Mouse (Mus musculus) cerebellum, postnatal 10 days (tissue): ENCODE data around the gene Rtn4rl2.

Experiments used
- DNase-seq, 2 experiments: peaks; one replicate each; pipeline ENCODE4 v3.0.0; 2021; ENCODE audit warnings: mixed read lengths in 2 of 2

The Rtn4rl2 gene

GRCm38 (mm10) chr2:84884611-84885010 lies 1.9 kb downstream of the Rtn4rl2 start:
- DNase-seq: peak in 1 of 2 experiments; percentile 4

DNA sequence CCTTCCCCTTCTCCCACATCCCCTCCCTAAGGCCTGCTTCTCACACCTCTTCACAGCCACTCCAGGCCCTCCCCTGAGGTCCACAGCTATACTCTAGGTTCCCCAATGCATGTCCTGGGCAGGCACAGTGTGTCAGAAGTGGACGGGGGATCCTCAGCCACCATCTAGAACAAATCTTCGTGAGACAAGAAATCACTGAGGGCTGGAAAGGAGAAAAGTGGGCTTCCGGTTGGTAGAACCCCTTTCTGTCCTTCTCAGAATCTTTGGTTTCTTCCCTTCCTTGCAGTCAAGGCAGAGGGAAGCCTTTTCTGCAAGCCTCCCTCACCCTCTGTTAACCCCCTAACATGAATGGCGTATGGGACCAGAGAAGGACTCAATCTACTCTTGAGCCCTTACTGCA lies 2.6 kb downstream of the Rtn4rl2 start:
- DNase-seq: no peak

DNA sequence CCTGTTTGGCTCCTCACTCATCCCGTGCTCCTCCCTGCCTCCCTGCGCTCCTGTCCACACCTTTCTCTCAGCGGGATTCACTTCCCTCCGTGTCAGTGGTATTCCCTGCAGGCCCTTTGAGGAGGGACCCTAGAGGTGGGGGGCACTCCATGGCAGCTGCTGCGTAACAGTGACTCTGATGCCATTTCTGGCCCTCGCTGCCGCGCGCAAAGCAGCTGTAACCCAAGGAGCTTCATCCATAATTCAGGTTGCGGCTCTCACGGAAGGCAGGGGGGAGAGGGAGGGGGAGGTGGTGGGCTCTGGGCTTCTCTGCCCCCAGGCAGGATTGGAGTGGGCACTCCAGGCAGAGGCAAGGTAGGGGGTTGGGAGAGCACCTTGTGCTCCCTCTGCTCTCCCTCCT lies 3.0 kb downstream of the Rtn4rl2 start:
- DNase-seq: peak in 1 of 2 experiments; percentile 4

- DNase-seq: peak in 1 of 2 experiments; percentile 1
Measured at GRCm38 (mm10) chr2:84883084-84883483, 3.4 kb downstream of the Rtn4rl2 start.

- DNase-seq: peak in 1 of 2 experiments; percentile 10
Measured at GRCm38 (mm10) chr2:84882606-84883005, 3.9 kb downstream of the Rtn4rl2 start.

GRCm38 (mm10) chr2:84880590-84880989 lies 5.9 kb downstream of the Rtn4rl2 start:
- no peak for DNase-seq

DNA sequence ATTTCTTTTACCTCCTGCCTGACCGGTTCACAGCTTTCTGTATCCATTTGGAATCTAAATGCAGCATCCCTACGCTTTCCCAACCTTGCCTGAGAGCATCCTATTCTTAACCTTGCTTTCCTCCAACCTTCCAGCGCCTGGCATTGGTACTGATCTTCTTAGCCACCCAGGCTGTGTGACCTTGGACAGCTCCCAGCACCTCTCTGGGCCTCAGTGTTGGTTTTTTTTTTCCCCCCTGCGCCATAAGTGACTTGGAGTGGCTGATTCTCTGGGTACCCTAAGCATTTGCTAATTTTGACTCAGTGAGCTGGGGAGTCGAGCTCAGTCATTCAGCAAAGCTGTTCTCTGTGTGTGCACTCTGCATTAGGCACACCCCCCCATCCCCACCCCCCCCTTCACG lies 10.7 kb downstream of the Rtn4rl2 start:
- no peak for DNase-seq

- DNase-seq: peak; percentile 74 to 77
Measured at GRCm38 (mm10) chr2:84872105-84872716, 14.3 kb downstream of the Rtn4rl2 start.

GRCm38 (mm10) chr2:84870623-84871160 lies 15.8 kb downstream of the Rtn4rl2 start:
- DNase-seq: peak; percentile 29 to 60

GRCm38 (mm10) chr2:84868977-84869376 lies 17.5 kb downstream of the Rtn4rl2 start:
- DNase-seq: peak in 1 of 2 experiments; percentile 25

DNA sequence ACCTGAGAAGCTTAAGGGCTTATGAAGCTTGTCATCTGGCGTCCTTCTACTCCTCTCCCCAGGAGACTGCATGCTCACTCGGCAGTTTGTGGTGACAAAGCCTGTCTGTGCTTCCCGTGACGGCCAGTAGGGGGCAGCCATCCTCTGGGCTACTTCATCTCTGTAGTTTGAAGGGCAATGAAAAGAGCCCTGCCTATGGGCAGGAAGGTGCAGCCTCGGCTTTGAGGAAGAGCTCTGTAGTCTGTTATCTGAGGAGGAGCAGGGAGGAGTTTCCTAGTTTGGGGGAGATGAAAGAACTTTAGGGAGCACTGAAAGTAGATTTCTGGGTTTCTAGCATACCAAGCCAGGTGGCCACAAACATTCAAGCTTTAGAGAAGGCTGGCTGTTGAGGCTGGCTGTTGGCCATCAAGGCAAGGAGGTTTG lies 18.0 kb downstream of the Rtn4rl2 start:
- peak; percentile 80 to 85 for DNase-seq

- peak; percentile 77 to 79 for DNase-seq
Measured at GRCm38 (mm10) chr2:84865616-84866571, 20.6 kb downstream of the Rtn4rl2 start.

DNA sequence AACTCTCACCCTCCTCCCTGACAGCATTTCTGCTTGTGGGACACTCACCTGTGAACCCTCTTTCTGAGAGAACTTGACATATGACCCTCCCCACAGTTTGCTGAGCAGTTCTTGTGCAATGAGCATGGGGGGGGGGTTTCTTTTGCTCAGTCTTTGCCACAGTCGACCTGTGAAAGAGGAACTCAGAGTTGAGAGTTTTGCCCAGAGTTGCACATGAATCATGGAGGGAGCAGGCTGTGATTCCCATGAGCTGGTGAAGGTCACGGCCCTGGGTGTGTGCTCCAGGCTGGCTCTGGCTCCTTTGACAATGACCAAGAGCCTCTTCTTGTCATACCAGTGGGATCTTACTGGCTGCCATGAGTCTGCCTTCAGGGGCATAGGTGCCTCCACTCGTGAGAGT lies 24.3 kb downstream of the Rtn4rl2 start:
- no peak for DNase-seq

DNA sequence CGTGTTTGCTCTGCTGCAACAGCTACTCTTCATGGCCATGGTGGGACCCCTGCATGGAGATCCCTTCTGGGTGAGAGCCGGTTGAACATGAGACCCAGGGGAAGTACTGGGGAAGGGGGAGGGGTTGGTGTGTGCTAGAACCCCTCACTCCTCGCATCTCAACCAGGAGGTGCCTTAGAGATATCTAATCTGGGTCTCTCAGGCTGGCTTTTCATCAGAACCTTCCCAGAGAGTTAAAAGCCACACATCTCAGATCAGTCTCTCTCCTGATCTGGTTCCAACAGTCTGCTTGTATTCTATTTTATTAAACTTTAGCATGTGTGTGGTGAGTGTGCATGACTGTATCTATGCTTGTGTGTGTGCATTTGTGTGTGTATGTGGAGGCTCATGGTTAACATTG lies 25.1 kb downstream of the Rtn4rl2 start:
- DNase-seq: no peak

DNA sequence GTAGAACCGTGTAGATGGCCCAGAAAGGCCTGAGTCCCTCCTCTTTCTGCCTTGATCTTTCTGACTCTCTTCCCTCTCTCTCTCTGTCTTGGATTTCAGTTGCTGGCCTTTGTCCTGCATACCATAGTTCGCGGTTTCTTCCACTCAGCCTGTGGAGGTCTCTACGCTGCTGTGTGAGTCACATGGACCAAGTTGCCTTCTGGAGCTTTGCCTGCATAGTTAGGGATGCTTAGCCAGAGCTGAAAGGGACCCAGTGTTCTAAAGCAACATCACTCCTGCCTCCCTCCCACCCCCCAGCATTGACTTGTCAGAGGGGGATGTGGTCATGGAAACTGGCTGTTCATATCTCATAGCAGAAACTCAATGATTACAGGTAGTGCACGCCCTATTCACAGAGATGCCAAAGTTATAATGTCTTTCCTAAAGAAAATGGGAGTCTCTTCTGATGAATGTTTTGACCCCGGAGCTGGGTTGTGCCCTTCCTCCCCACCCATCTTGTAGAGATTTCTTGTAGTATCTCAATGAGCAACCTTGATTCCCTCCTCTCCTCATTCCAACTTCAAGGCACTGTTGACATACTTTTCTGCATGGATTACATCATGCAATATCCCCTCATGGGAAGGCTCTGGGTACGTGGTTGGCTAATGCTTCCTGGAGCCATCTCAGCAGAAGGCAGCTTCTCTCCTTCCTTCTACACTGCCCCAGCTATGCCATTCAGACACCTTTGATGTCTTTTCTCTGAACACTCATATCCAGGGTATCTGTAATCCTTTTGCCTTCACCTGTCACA lies 26.3 kb downstream of the Rtn4rl2 start:
- DNase-seq: no peak

- DNase-seq: no peak
Measured at GRCm38 (mm10) chr2:84858551-84858950, 28.0 kb downstream of the Rtn4rl2 start.

- peak; percentile 69 to 70 for DNase-seq
Measured at GRCm38 (mm10) chr2:84855732-84856131, 30.8 kb downstream of the Rtn4rl2 start.

- DNase-seq: peak in 1 of 2 experiments; percentile 41
Measured at GRCm38 (mm10) chr2:84851130-84852040, 35.1 kb downstream of the Rtn4rl2 start.

GRCm38 (mm10) chr2:84850407-84851129 lies 35.9 kb downstream of the Rtn4rl2 start:
- no peak for DNase-seq

DNA sequence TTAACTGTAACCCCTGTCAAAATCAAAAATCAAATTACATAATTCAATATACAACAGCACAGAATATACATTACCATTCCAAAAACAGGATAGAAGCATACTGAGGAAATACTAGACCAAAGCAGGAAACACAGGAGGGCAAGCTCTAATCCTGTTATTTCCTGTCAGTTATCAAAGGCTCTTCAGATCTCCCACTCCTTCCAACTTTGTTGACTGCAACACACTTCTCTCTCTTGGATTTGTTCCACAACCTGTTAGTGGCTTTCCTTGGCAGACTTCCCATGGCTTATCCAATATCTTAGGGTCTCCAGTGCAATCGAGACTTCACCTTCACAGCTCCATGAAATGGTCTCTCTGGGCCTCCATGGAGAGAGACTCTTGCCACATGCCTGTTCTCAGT lies 41.3 kb downstream of the Rtn4rl2 start:
- no peak for DNase-seq

GRCm38 (mm10) chr2:84843654-84844053 lies 42.9 kb downstream of the Rtn4rl2 start:
- DNase-seq: no peak
